Mouse (Mus musculus): Measurements from ENCODE around the gene Pcgf3.

GRCm38 (mm10) chr5:108427186-108427585, 33.8 kb upstream of the Pcgf3 start:
- TF ChIP-seq CTCF (IDR thresholded peaks at IDR 0.05; ENCODE audit: extremely low read depth, insufficient read depth, insufficient read length, insufficient replicate concordance) (peak; percentile 46; the same call in 1 of the 2 replicates), POLR2A (IDR thresholded peaks at IDR 0.05; ENCODE audit: low read depth, low read length) (no peak)
